ENCODE assay signal across 28 mouse cellular contexts in genomic region chr10:28463706-28464105, GRCm38 (mm10).
DNase-seq lines count a peak whose midpoint lies in the region; ATAC-seq and TF ChIP-seq lines count a peak whose summit lies in the region.
"Had no signal": no experiment of that assay in that cellular context is flagged by ENCODE, and none has a peak within 500 bp of the region (broad histone marks: within the 10 kb centered on the region; RNA-seq: fewer than 3 reads in every experiment).

No protein-coding gene starts in this region.

- TF ChIP-seq RAD21 in MEL (IDR thresholded peaks at IDR 0.05; ENCODE audit: low read depth, low read length) = no peak

- TF ChIP-seq EP300 in MEL (IDR thresholded peaks at IDR 0.05; ENCODE audit: low read depth in 1 of 2, low read length in 2 of 2) = peak; percentile 55 to 82; a peak in 3 of 4 replicates

- no peaks in the 10 kb centered on the region for H3K27me3 ChIP-seq in MEL (ENCODE audit: control insufficient read depth in 1 of 2, insufficient read depth in 2 of 2, low read length in 2 of 2)
- H3K27me3 ChIP-seq in kidney, embryonic 14.5 days (ENCODE audit: control insufficient read depth, insufficient read depth, low read length) = no peaks in the 10 kb centered on the region
- H3K27me3 ChIP-seq: embryonic facial prominence, embryonic 12.5 days; embryonic facial prominence, embryonic 15.5 days; heart, embryonic 12.5 days; heart, embryonic 15.5 days had no signal

- peaks cover 0 to 2% of the 10 kb centered on the region in 2 experiments; a peak in 1 of 4 replicates for H3K4me1 ChIP-seq in MEL (ENCODE audit: control insufficient read depth in 1 of 2, insufficient read depth in 2 of 2, low read length in 2 of 2)
- no peaks in the 10 kb centered on the region for H3K4me1 ChIP-seq in kidney, embryonic 14.5 days (ENCODE audit: control insufficient read depth, insufficient read depth, low read length)
- H3K4me1 ChIP-seq: embryonic facial prominence, embryonic 12.5 days; embryonic facial prominence, embryonic 15.5 days; heart, embryonic 12.5 days; heart, embryonic 15.5 days had no signal

- no peak overlapping the region for H3K4me2 ChIP-seq in kidney, embryonic 14.5 days (replicated peaks; ENCODE audit: low read depth, low read length)
- H3K4me2 ChIP-seq: embryonic facial prominence, embryonic 12.5 days; embryonic facial prominence, embryonic 15.5 days; heart, embryonic 12.5 days; heart, embryonic 15.5 days; hindbrain, embryonic 14.5 days had no signal

- peak; percentile 80 for DNase-seq in MEL (ENCODE audit: low read depth, low spot score)
- DNase-seq in urinary bladder, adult 2 months (ENCODE audit: low spot score) = no peak
- no peak for DNase-seq in kidney, postnatal 14 days
- no peak for DNase-seq in ovary, adult 18-20 months (ENCODE audit: low spot score)
- DNase-seq: adrenal gland, adult 8-10 months; adrenal gland, postnatal 25 days; cerebellum, adult 11-12 months; cerebellum, adult 8-10 months; cerebellum, postnatal 14 days; forebrain, postnatal 0 days; gastrocnemius, adult 2 months; gastrocnemius, postnatal 14 days; heart, adult 18-20 months; heart, postnatal 10 days; heart, postnatal 36 days had no signal

- no peak overlapping the region for H3K4me3 ChIP-seq in MEL (ENCODE audit: control insufficient read depth in 1 of 2, insufficient read depth in 1 of 2, low read depth in 2 of 2, low read length in 2 of 2)
- H3K4me3 ChIP-seq in kidney, embryonic 14.5 days (ENCODE audit: low read length) = no peak overlapping the region
- H3K4me3 ChIP-seq: embryonic facial prominence, embryonic 12.5 days; embryonic facial prominence, embryonic 15.5 days; gastrocnemius, adult 2 months; heart, embryonic 12.5 days; heart, embryonic 15.5 days had no signal

- no peak for TF ChIP-seq CTCF in MEL (IDR thresholded peaks at IDR 0.05 in 2 of 3, conservative IDR thresholded peaks at IDR 0.05 in 1 of 3; ENCODE audit: control insufficient read depth in 1 of 3, insufficient read depth in 1 of 3, low read depth in 2 of 3, low read length in 3 of 3, poor library complexity in 1 of 3, severe bottlenecking in 1 of 3)

- no peaks in the 10 kb centered on the region for H3K79me2 ChIP-seq in MEL (ENCODE audit: control insufficient read depth, insufficient read depth, low read length, poor library complexity)

- H3K9ac ChIP-seq in MEL (ENCODE audit: control insufficient read depth, low read depth, low read length, poor library complexity, severe bottlenecking) = no peak overlapping the region
- H3K9ac ChIP-seq in kidney, embryonic 14.5 days (ENCODE audit: low read depth, low read length) = no peak overlapping the region
- H3K9ac ChIP-seq: embryonic facial prominence, embryonic 12.5 days; embryonic facial prominence, embryonic 15.5 days; forebrain, postnatal 0 days; heart, embryonic 12.5 days; heart, embryonic 15.5 days; hindbrain, embryonic 14.5 days had no signal

- TF ChIP-seq POLR2A in MEL (IDR thresholded peaks at IDR 0.05; ENCODE audit: control insufficient read depth in 1 of 2, insufficient read depth in 1 of 2, low read depth in 1 of 2, low read length in 2 of 2, poor library complexity in 1 of 2) = no peak

- H3K27ac ChIP-seq in MEL (ENCODE audit: control insufficient read depth, low read depth, low read length) = peak overlapping the region; percentile 54; the same call in 1 of the 2 replicates
- no peak overlapping the region for H3K27ac ChIP-seq in kidney, embryonic 14.5 days (ENCODE audit: low read depth, low read length)
- H3K27ac ChIP-seq: embryonic facial prominence, embryonic 12.5 days; embryonic facial prominence, embryonic 15.5 days; gastrocnemius, adult 2 months; heart, embryonic 15.5 days; hindbrain, embryonic 14.5 days; hindbrain, postnatal 0 days had no signal

- H3K9me3 ChIP-seq in MEL (replicated peaks; ENCODE audit: insufficient read depth, low read length) = no peaks in the 10 kb centered on the region
- no peaks in the 10 kb centered on the region for H3K9me3 ChIP-seq in kidney, embryonic 14.5 days (ENCODE audit: control insufficient read depth, low read length)
- H3K9me3 ChIP-seq: embryonic facial prominence, embryonic 12.5 days; embryonic facial prominence, embryonic 15.5 days; G1E; heart, embryonic 12.5 days; heart, embryonic 15.5 days had no signal

- peak; percentile 99 for ATAC-seq in granulocyte monocyte progenitor cell, adult 5-6 weeks (replicated peaks; ENCODE audit: poor library complexity, severe bottlenecking)
- ATAC-seq in megakaryocyte progenitor cell, adult 5-6 weeks (replicated peaks; ENCODE audit: poor library complexity) = peak; percentile 95
- ATAC-seq in kidney, embryonic 14.5 days (ENCODE audit: low FRiP score, low TSS enrichment) = no peak
- ATAC-seq: activated CD4-positive, CD25-positive, alpha-beta regulatory T cell, adult 4 months; forebrain, embryonic 14.5 days; forebrain, postnatal 0 days; hindbrain, postnatal 0 days; inflammation-experienced regulatory T-cells, adult 6 months had no signal

- H3K36me3 ChIP-seq in MEL (ENCODE audit: control insufficient read depth in 1 of 2, insufficient read depth in 2 of 2, low read length in 2 of 2) = peaks cover 0 to 2% of the 10 kb centered on the region in 2 experiments; a peak in 1 of 4 replicates
- no peaks in the 10 kb centered on the region for H3K36me3 ChIP-seq in kidney, embryonic 14.5 days (ENCODE audit: control insufficient read depth, insufficient read depth, low read length)
- H3K36me3 ChIP-seq: embryonic facial prominence, embryonic 12.5 days; embryonic facial prominence, embryonic 15.5 days; G1E; heart, embryonic 12.5 days; heart, embryonic 15.5 days had no signal

- WGBS in kidney, embryonic 14.5 days = 95% methylated on average over 1 of the region's 1 CpGs

TF ChIP-seq in MEL, 35 proteins besides CTCF, POLR2A, EP300 and RAD21:
- TF ChIP-seq MXI1 (IDR thresholded peaks at IDR 0.05; ENCODE audit: low read depth, low read length) (no peak), MEF2A (IDR thresholded peaks at IDR 0.05; ENCODE audit: extremely low read depth, insufficient replicate concordance, low read depth, low read length, poor library complexity, severe bottlenecking) (no peak), ZC3H11A (IDR thresholded peaks at IDR 0.05; ENCODE audit: low read depth, low read length) (no peak), TAL1 (IDR thresholded peaks at IDR 0.05; ENCODE audit: low read length) (0 out of 2 replicates have a peak, but pooled peaks have one; percentile 17), SIN3A (IDR thresholded peaks at IDR 0.05; ENCODE audit: low read length) (no peak), ZNF384 (IDR thresholded peaks at IDR 0.05; ENCODE audit: low read depth, low read length) (no peak), RCOR1 (IDR thresholded peaks at IDR 0.05; ENCODE audit: low read depth, low read length) (peak; percentile 44; the same call in 1 of the 2 replicates), SMC3 (IDR thresholded peaks at IDR 0.05; ENCODE audit: low read depth, low read length) (no peak), HCFC1 (IDR thresholded peaks at IDR 0.05; ENCODE audit: low read depth, low read length) (no peak), CHD2 (IDR thresholded peaks at IDR 0.05; ENCODE audit: low read length) (no peak), GABPA (IDR thresholded peaks at IDR 0.05; ENCODE audit: low read depth, low read length) (no peak), MYB (IDR thresholded peaks at IDR 0.05; ENCODE audit: low read depth, low read length) (no peak), ELF1 (IDR thresholded peaks at IDR 0.05; ENCODE audit: low read depth, low read length) (peak; percentile 9; the same call in 1 of the 2 replicates), TBP (IDR thresholded peaks at IDR 0.05; ENCODE audit: low read depth, low read length) (no peak), ETS1 (IDR thresholded peaks at IDR 0.05; ENCODE audit: low read depth, low read length) (peak; percentile 63), MAFK (IDR thresholded peaks at IDR 0.05; ENCODE audit: borderline replicate concordance, low read depth, low read length) (no peak), MAZ (IDR thresholded peaks at IDR 0.05; ENCODE audit: low read depth, low read length) (no peak)
